Mouse (Mus musculus) kidney, adult 2 months (tissue): Measurements from ENCODE around the gene Gsto2. TPM values are rescaled to one million over a fixed set of nuclear protein-coding genes. Genes with fewer than 3 reads are reported as not detected.

ENCODE experiments used
- DNase-seq: peaks from one replicate; pipeline ENCODE4 v3.0.0; 2021
- H3K27ac ChIP-seq: fragments of 200-500 bp; 2 replicates; pipeline ENCODE4 v1.5.1; 2012; ENCODE audit warnings: low read depth, low read length, control low read depth, inconsistent platforms; ENCODE audit not compliant: insufficient read depth
- H3K27me3 ChIP-seq: fragments of 200-500 bp; replicated peaks from 2 replicates; pipeline ENCODE4 v1.6.1; 2012; ENCODE audit warnings: mild to moderate bottlenecking, moderate library complexity, low read length, inconsistent platforms; ENCODE audit not compliant: control insufficient read depth, insufficient read depth
- H3K36me3 ChIP-seq: fragments of 200-500 bp; 2 replicates; pipeline ENCODE4 v1.6.1; 2012; ENCODE audit warnings: mild to moderate bottlenecking, moderate library complexity, low read length, inconsistent platforms; ENCODE audit not compliant: control insufficient read depth, insufficient read depth
- H3K4me1 ChIP-seq: fragments of 200-500 bp; 2 replicates; pipeline ENCODE4 v1.6.1; 2011; ENCODE audit warnings: low read length; ENCODE audit not compliant: control insufficient read depth, insufficient read depth
- H3K4me3 ChIP-seq: fragments of 200-500 bp; 2 replicates; pipeline ENCODE4 v1.5.1; 2011; ENCODE audit warnings: mild to moderate bottlenecking, low read depth, low read length, control low read depth; ENCODE audit not compliant: insufficient read depth
- CTCF ChIP-seq: fragments of 200-500 bp; conservative IDR thresholded peaks from 2 replicates; pipeline ENCODE4 v1.5.1; 2011; ENCODE audit warnings: low read depth, mild to moderate bottlenecking, control low read depth, low read length, moderate library complexity, mixed read lengths; ENCODE audit not compliant: insufficient read depth, insufficient read length
- POLR2A ChIP-seq: fragments of 200-500 bp; IDR thresholded peaks from one replicate; pipeline ENCODE4 v1.6.1; 2011; ENCODE audit warnings: low read depth, low read length, control low read depth
- WGBS: fragments of 180-500 bp; shearing (Covaris S2); methylation state at CpG from one replicate; pipeline ENCODE4 v1.1.7; 2018; 5-methylcytosine and 5-hydroxymethylcytosine counted together
- polyA plus RNA-seq: library from polyadenylated mRNA; depleted of rRNA; stranded (reverse); fragments of >200 nt; gene quantifications from 2 replicates; pipeline ENCODE4 v1.2.3, GENCODE M21; 2012; rRNA removed

Gene Gsto2
- polyA plus RNA-seq, 1 experiment: 2.7 TPM

DNA sequence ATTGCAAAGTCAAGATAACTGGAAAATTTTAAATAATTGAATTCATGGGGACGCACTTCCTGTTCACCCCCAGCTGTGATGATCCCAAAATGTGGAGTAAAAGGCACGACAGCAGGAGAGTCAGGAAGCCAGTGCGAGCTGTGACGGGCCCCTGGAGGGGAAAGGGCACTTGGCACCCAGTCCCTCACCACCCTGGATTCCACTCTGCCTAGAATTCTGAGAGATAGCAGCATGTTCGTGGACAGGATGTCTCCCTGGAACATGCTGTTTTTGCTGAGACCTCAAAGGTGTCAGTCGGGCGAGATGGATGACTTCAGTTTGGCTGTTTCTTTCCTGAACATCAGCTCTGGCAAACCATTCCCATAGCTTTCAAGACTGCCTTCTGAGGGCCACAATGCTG lies 60.5 kb downstream of the Gsto2 start:
- H3K27ac ChIP-seq: peak overlapping the region; percentile 80

DNA sequence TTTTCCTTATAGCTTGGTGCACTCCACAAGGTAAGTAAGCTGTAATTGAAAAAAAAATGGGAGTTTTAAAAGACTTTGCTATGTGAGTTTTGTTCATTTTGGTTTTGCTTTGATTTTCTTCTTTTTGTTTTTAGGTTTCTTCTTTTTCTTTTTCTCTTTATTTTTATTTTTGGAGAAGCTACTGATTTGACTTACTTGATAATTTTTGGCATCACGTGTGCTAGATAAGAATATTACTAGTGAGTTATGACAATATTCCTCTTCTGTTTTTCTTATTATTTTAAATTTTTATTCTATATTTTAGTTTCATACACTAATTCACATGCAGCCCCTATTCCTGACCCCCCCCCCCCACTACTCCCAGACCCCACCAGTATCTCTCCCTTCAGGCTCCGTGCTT lies 61.7 kb downstream of the Gsto2 start:
- TF ChIP-seq POLR2A: no peak
- no peak for TF ChIP-seq CTCF
- Histone ChIP-seq H3K4me3 (no peak overlapping the region), H3K27ac (no peak overlapping the region), H3K36me3 (no peaks in the 10 kb centered on the region), H3K27me3 (no peaks in the 10 kb centered on the region), H3K4me1 (peaks cover 2% of the 10 kb centered on the region; the same call in 1 of the 2 replicates)
- WGBS: 88% methylated on average over 2 of the region's 2 CpGs
- no peak for DNase-seq

More for the DNA sequence above, 60.5 kb downstream of the Gsto2 start:
- Histone ChIP-seq H3K27me3 (no peaks in the 10 kb centered on the region), H3K4me3 (no peak overlapping the region), H3K4me1 (peaks cover 2% of the 10 kb centered on the region; the same call in 1 of the 2 replicates), H3K36me3 (no peaks in the 10 kb centered on the region)
- TF ChIP-seq POLR2A: no peak
- TF ChIP-seq CTCF: no peak
- DNase-seq: peak; percentile 84
- 50% methylated on average over 7 of the region's 7 CpGs for whole genome bisulfite sequencing

DNA sequence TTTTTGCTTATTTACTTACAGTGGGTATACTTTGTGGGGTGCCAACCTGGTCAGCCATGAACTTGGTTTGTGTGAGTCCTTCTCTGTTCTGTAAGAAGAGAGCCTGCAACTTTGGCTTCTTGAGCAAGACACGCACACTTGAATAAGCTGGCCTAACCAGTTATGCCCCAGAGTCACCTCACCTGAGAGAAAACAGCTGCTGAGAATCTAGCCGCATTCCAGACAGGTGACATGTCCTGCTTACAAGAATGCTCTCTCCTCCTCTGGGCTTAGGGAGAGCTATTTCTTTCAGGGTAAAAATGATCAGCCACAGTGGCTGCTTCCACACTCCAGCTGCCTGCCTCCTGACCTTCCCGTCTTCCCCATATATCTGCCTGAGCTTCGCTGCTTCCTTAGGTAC lies 63.7 kb downstream of the Gsto2 start:
- H3K4me1 ChIP-seq: peaks cover 2% of the 10 kb centered on the region; the same call in 1 of the 2 replicates
- 73% methylated on average over 4 of the region's 4 CpGs for WGBS
- no peaks in the 10 kb centered on the region for H3K27me3 ChIP-seq
- peak overlapping the region; percentile 18; the same call in 1 of the 2 replicates for H3K27ac ChIP-seq
- no peaks in the 10 kb centered on the region for H3K36me3 ChIP-seq
- no peak for DNase-seq
- no peak overlapping the region for H3K4me3 ChIP-seq
- no peak for TF ChIP-seq POLR2A
- no peak for TF ChIP-seq CTCF

DNA sequence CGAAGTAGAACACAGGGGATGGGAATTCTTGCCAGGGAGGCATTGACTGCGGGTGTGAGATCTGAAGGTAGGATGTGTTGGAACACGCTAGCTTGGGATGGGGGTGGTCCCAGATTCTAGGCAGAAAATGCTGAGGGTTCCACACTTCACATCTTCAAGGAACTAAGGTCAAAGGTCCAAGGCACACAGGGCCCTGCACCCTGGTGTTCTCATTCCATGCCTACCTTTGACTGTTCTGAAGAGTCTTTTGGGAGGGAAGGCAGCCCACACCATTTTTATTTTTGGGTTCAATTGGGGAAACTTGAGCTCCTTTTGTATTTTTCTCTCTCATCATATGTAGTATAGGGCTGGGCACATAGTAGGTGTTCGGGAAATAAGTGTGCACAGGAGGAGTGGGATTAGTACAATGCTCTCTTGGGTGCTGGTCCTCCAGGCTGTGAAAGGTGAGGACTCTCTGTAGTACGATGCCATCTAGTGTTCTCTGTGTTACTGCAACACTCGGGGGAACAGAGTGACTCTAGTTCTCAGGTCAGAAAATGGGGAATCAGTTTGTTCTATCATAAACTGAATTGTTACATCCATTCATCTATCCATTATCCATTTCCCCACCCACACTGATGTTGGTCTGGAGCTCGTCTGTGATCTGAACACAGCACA lies 66.8 kb downstream of the Gsto2 start:
- TF ChIP-seq POLR2A (no peak), CTCF (peak; percentile 88)
- WGBS: 37% methylated on average over 7 of the region's 7 CpGs
- DNase-seq: peak; percentile 65
- H3K27me3 ChIP-seq: no peaks in the 10 kb centered on the region
- no peaks in the 10 kb centered on the region for H3K36me3 ChIP-seq
- H3K4me1 ChIP-seq: no peaks in the 10 kb centered on the region
- no peak overlapping the region for H3K27ac ChIP-seq
- no peak overlapping the region for H3K4me3 ChIP-seq

DNA sequence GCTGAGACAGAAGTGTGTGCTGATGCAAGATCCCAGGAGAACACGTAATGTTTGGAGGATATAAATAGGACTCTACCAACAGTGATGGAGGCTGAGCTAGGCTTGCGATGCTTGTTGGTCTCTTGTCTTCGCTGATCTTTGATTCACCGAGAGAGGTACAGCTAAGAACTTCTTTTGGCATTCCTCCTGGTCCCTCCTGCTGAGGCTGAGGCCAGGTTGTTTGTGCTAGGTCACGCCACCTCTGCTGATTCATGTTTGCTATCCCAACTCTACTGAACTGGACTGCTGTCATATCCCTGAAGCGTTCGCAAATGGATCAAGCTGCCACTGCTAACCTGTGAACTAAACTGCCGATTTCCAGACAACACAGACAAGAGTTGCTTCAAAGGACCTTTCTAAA lies 68.8 kb downstream of the Gsto2 start:
- 91% methylated on average over 8 of the region's 8 CpGs for WGBS
- no peak for DNase-seq
- H3K36me3 ChIP-seq: no peaks in the 10 kb centered on the region
- no peaks in the 10 kb centered on the region for H3K27me3 ChIP-seq
- TF ChIP-seq POLR2A (no peak), CTCF (no peak)
- peak overlapping the region; percentile 53; the same call in 1 of the 2 replicates for H3K27ac ChIP-seq
- H3K4me3 ChIP-seq: no peak overlapping the region
- H3K4me1 ChIP-seq: no peaks in the 10 kb centered on the region

DNA sequence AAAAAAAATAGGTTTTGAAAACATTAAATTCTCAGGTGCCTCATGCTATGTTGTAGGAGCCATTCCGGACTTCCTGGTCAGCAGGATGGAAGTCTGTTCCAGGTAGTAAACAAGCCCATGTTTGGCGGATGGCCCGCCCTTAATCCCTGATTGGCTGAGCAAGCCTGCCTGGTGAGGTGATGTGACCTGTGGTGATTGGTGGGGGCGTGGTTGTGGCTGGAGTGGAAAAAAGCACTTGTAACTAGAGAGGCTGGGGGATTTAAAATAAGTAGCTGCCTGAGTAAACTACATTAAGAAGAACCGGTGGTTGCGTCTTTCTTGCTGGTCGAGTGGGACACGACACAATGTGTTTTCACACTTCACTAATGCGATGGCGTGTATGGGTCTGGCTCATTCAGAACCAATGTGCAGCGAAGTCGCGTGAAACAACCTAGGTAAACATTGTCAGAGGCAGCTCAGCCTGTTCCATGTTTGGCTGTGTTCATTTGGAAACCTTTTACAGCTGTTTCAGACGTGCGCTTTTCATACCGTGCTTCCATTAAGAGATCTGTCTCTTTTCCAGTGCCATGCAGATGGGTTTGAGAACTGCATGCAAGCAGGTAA lies 69.4 kb downstream of the Gsto2 start:
- peak; percentile 33 for DNase-seq

DNA sequence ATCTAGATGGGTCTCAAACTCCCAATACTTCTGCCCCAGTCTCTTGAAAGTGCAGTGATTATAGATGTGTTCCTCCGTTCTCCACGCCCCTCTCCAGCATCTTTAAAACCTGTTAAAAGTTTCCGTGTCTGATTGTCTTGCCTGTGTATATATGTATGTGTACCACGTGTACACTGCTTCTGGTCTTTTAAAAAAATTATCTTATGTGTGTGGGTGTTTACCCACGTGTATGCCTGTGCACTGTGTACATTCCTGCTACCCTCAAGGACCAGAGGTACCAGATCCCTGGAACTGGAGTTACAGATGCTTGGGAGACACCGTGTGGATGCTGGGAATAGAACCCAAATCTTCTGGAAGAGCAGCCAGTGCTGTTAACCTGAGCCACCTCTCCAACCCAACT lies 70.2 kb downstream of the Gsto2 start:
- H3K27me3 ChIP-seq: no peaks in the 10 kb centered on the region
- WGBS: 83% methylated on average over 6 of the region's 6 CpGs
- H3K27ac ChIP-seq: no peak overlapping the region
- no peak for TF ChIP-seq CTCF
- TF ChIP-seq POLR2A: no peak
- DNase-seq: no peak
- H3K4me1 ChIP-seq: no peaks in the 10 kb centered on the region
- no peak overlapping the region for H3K4me3 ChIP-seq
- no peaks in the 10 kb centered on the region for H3K36me3 ChIP-seq

More for the DNA sequence above, 69.4 kb downstream of the Gsto2 start:
- 52% methylated on average over 16 of the region's 16 CpGs for WGBS
- Histone ChIP-seq H3K36me3 (no peaks in the 10 kb centered on the region), H3K27me3 (no peaks in the 10 kb centered on the region), H3K4me3 (no peak overlapping the region; the same call in 1 of the 2 replicates), H3K4me1 (no peaks in the 10 kb centered on the region), H3K27ac (no peak overlapping the region; the same call in 1 of the 2 replicates)
- TF ChIP-seq CTCF (no peak), POLR2A (no peak)

Other genes starting within 250 kb of the Gsto2 start
- 0.27 and 0.54 TPM in 2 replicates for gene Col17a1, start 173.4 kb upstream of the Gsto2 start, polyA plus RNA-seq
- gene Sfr1, start 133.9 kb upstream of the Gsto2 start, polyA plus RNA-seq: 34.7 and 46.9 TPM in 2 replicates
- 82.5 and 85.1 TPM in 2 replicates for gene Gsto1, start 10.6 kb upstream of the Gsto2 start, polyA plus RNA-seq
- gene Cfap43, start 53.8 kb downstream of the Gsto2 start, polyA plus RNA-seq: 0.12 TPM in 1 of 2 replicates, not detected in the other
- 6.4 and 8.0 TPM in 2 replicates for gene Itprip, start 53.8 kb downstream of the Gsto2 start, polyA plus RNA-seq
- gene Cfap58, start 72.1 kb downstream of the Gsto2 start, polyA plus RNA-seq: 0.05 TPM in 1 of 2 replicates, not detected in the other